In genomic region chr10:119706983-119707382, GRCm38 (mm10) we compare ENCODE assay signal across 11 mouse cellular contexts.
"Had no signal": no experiment of that assay in that cellular context is flagged by ENCODE, and none has a peak within 500 bp of the region (broad histone marks: within the 10 kb centered on the region; RNA-seq: fewer than 3 reads in every experiment).

No protein-coding gene starts in this region.

- H3K9ac ChIP-seq: liver, embryonic 13.5 days had no signal

- H3K4me2 ChIP-seq: liver, embryonic 13.5 days; midbrain, embryonic 11.5 days had no signal

- H3K4me3 ChIP-seq: liver, embryonic 13.5 days had no signal

- H3K4me1 ChIP-seq: liver, embryonic 13.5 days had no signal

- DNase-seq: kidney, postnatal 14 days; kidney, postnatal 4 days; liver, embryonic 13.5 days; lung, adult 2 months; lung, postnatal 14 days; lung, postnatal 4 days; midbrain, embryonic 14.5 days; right cerebral cortex, postnatal 25 days; thymus, adult 18-20 months; thymus, postnatal 36 days had no signal

- H3K27me3 ChIP-seq: liver, embryonic 13.5 days had no signal

- H3K36me3 ChIP-seq: liver, embryonic 13.5 days had no signal

- H3K27ac ChIP-seq: liver, embryonic 13.5 days had no signal

- H3K9me3 ChIP-seq: liver, embryonic 13.5 days had no signal
